Mouse (Mus musculus) midbrain, embryonic 11.5 days (tissue): ENCODE measurements around the gene Gm21981. TPM values are rescaled to one million over a fixed set of nuclear protein-coding genes. Genes with fewer than 3 reads are reported as not detected.

Experiments
- polyA plus RNA-seq: library from polyadenylated mRNA; unstranded; fragments of >200 nt; fragmentation: Nextera tagmentation; extraction: Ambion mirVana; gene quantifications from 2 replicates; pipeline ENCODE4 v1.2.1, GENCODE M21; 2014

The Gm21981 gene
- polyA plus RNA-seq, 1 experiment from 2014 or later: 2.3 TPM

Other genes with a start within 250 kb of the Gm21981 start
- 25.5 TPM in 2 replicates for gene Taf8, start 192.2 kb downstream of the Gm21981 start, polyA plus RNA-seq
- gene Ccnd3, start 189.4 kb downstream of the Gm21981 start, polyA plus RNA-seq: 175 and 194 TPM in 2 replicates
- 29.6 and 30.4 TPM in 2 replicates for gene Bysl, start 83.0 kb downstream of the Gm21981 start, polyA plus RNA-seq
- gene Med20, start 82.9 kb downstream of the Gm21981 start, polyA plus RNA-seq: 39.0 and 41.2 TPM in 2 replicates
- 1.4 and 1.8 TPM in 2 replicates for gene Gm20517, start 82.9 kb downstream of the Gm21981 start, polyA plus RNA-seq
- 6.3 and 8.0 TPM in 2 replicates for gene Usp49, start 63.8 kb downstream of the Gm21981 start, polyA plus RNA-seq
- 359 and 375 TPM in 2 replicates for gene Tomm6, start 6.1 kb downstream of the Gm21981 start, polyA plus RNA-seq
- gene Frs3, start 5.4 kb downstream of the Gm21981 start, polyA plus RNA-seq: 7.0 and 9.3 TPM in 2 replicates
- gene Prickle4, start 281 bp upstream of the Gm21981 start, polyA plus RNA-seq: 0.72 and 2.1 TPM in 2 replicates
- not detected in 2 replicates for gene Pgc, start 32.4 kb upstream of the Gm21981 start, polyA plus RNA-seq
- 1.4 and 2.1 TPM in 2 replicates for gene Tfeb, start 42.6 kb upstream of the Gm21981 start, polyA plus RNA-seq
- gene Mdfi, start 140.2 kb upstream of the Gm21981 start, polyA plus RNA-seq: 24.7 and 25.7 TPM in 2 replicates
- 24.6 and 27.5 TPM in 2 replicates for gene Foxp4, start 230.2 kb upstream of the Gm21981 start, polyA plus RNA-seq